Mouse (Mus musculus) lung, embryonic 14.5 days (tissue): ENCODE data around the gene Armc2. TPM values are rescaled to one million over a fixed set of nuclear protein-coding genes. Genes with fewer than 3 reads are reported as not detected.

Experiments
- ATAC-seq: fragments of 200-750 bp; cut with Nextera tagmentation; 2 replicates; pipeline ENCODE4 v1.8.0; 2017; ENCODE audit warnings: mild to moderate bottlenecking, moderate TSS enrichment, moderate library complexity; ENCODE audit not compliant: insufficient read depth
- DNase-seq: peaks from one replicate; pipeline ENCODE4 v3.0.0-alpha.2; 2015
- H3K27ac ChIP-seq: fragments of 300-500 bp; sonication (generic); 2 replicates; pipeline ENCODE4 v1.5.1; 2014; ENCODE audit warnings: low read depth, mild to moderate bottlenecking, moderate library complexity
- H3K27me3 ChIP-seq: fragments of 300-500 bp; sonication (generic); 2 replicates; pipeline ENCODE4 v1.6.1; 2014; ENCODE audit warnings: low read length, control low read depth; ENCODE audit not compliant: insufficient read depth
- H3K36me3 ChIP-seq: fragments of 300-500 bp; sonication (generic); 2 replicates; pipeline ENCODE4 v1.6.1; 2014; ENCODE audit warnings: control low read depth; ENCODE audit not compliant: insufficient read depth
- H3K4me1 ChIP-seq: fragments of 300-500 bp; sonication (generic); 2 replicates; pipeline ENCODE4 v1.6.1; 2014; ENCODE audit warnings: antibody characterized with exemption, control low read depth; ENCODE audit not compliant: insufficient read depth
- H3K4me2 ChIP-seq: fragments of 300-500 bp; sonication (generic); 2 replicates; pipeline ENCODE4 v1.6.1; 2014; ENCODE audit warnings: mild to moderate bottlenecking
- H3K4me3 ChIP-seq: fragments of 300-500 bp; sonication (generic); 2 replicates; pipeline ENCODE4 v1.5.1; 2014; ENCODE audit warnings: low read depth, low read length
- H3K9ac ChIP-seq: fragments of 300-500 bp; sonication (generic); 2 replicates; pipeline ENCODE4 v1.6.1; 2014
- H3K9me3 ChIP-seq: fragments of 300-500 bp; sonication (generic); 2 replicates; pipeline ENCODE4 v1.6.1; 2016; ENCODE audit warnings: low read depth, low read length, control low read depth
- CTCF ChIP-seq: IDR thresholded peaks from 2 replicates; pipeline ENCODE4 v1.5.1; 2016; ENCODE audit warnings: antibody characterized with exemption, low read depth
- WGBS: fragments of 180-500 bp; shearing (Covaris S2); extraction: QIAGEN DNeasy Blood & Tissue Kit; methylation state at CpG from one replicate; pipeline ENCODE4 v1.1.7; 2014; 5-methylcytosine and 5-hydroxymethylcytosine counted together
- polyA plus RNA-seq: library from polyadenylated mRNA; unstranded; fragments of >200 nt; fragmentation: Nextera tagmentation; extraction: Ambion mirVana; gene quantifications from 2 replicates; pipeline ENCODE4 v1.2.1, GENCODE M21; 2014

Gene Armc2
- polyA plus RNA-seq, 1 experiment from 2014 or later, result 2.6 TPM

- no peak overlapping the region for H3K9ac ChIP-seq
- H3K9me3 ChIP-seq, result no peaks in the 10 kb centered on the region
- H3K4me3 ChIP-seq, result no peak overlapping the region
- ATAC-seq, result no peak
- DNase-seq, result no peak
- H3K4me1 ChIP-seq, result 0 out of 2 replicates have a peak, but pooled peaks cover 2% of the 10 kb centered on the region
- H3K4me2 ChIP-seq, result no peak overlapping the region
- WGBS, result 60% methylated on average over 2 of the region's 2 CpGs
- no peak for TF ChIP-seq CTCF
- H3K36me3 ChIP-seq, result no peaks in the 10 kb centered on the region
- no peaks in the 10 kb centered on the region for H3K27me3 ChIP-seq
- H3K27ac ChIP-seq, result no peak overlapping the region
Measured at GRCm38 (mm10) chr10:41871564-41871963, 146.7 kb downstream of the Armc2 start.

GRCm38 (mm10) chr10:41870101-41870500 is 148.1 kb downstream of the Armc2 start:
- no peak overlapping the region for H3K4me2 ChIP-seq
- H3K27me3 ChIP-seq, result no peaks in the 10 kb centered on the region
- H3K9me3 ChIP-seq, result no peaks in the 10 kb centered on the region
- H3K27ac ChIP-seq, result no peak overlapping the region
- H3K36me3 ChIP-seq, result no peaks in the 10 kb centered on the region
- DNase-seq (no peak), ATAC-seq (no peak)
- no peak for TF ChIP-seq CTCF
- whole genome bisulfite sequencing, result 43% methylated on average over 2 of the region's 2 CpGs
- 0 out of 2 replicates have a peak, but pooled peaks cover 2% of the 10 kb centered on the region for H3K4me1 ChIP-seq
- H3K4me3 ChIP-seq, result no peak overlapping the region
- H3K9ac ChIP-seq, result no peak overlapping the region

- no peak for TF ChIP-seq CTCF
- Histone ChIP-seq H3K27ac (no peak overlapping the region), H3K36me3 (no peaks in the 10 kb centered on the region), H3K4me1 (0 out of 2 replicates have a peak, but pooled peaks cover 2% of the 10 kb centered on the region), H3K27me3 (no peaks in the 10 kb centered on the region), H3K9me3 (no peaks in the 10 kb centered on the region), H3K4me3 (no peak overlapping the region), H3K4me2 (no peak overlapping the region), H3K9ac (no peak overlapping the region)
- WGBS, result 66% methylated on average over 5 of the region's 5 CpGs
- ATAC-seq (no peak), DNase-seq (no peak)
Measured at GRCm38 (mm10) chr10:41867956-41868355, 150.3 kb downstream of the Armc2 start.

GRCm38 (mm10) chr10:41866838-41867154 is 151.4 kb downstream of the Armc2 start:
- no peak for TF ChIP-seq CTCF
- H3K9me3 ChIP-seq, result no peaks in the 10 kb centered on the region
- no peak overlapping the region for H3K4me3 ChIP-seq
- H3K4me2 ChIP-seq, result no peak overlapping the region
- H3K27me3 ChIP-seq, result no peaks in the 10 kb centered on the region
- H3K36me3 ChIP-seq, result no peaks in the 10 kb centered on the region
- 0 out of 2 replicates have a peak, but pooled peaks cover 2% of the 10 kb centered on the region for H3K4me1 ChIP-seq
- DNase-seq (no peak), ATAC-seq (no peak)
- H3K9ac ChIP-seq, result no peak overlapping the region
- no peak overlapping the region for H3K27ac ChIP-seq

GRCm38 (mm10) chr10:41866069-41866837 is 152.0 kb downstream of the Armc2 start:
- ATAC-seq, result peak; percentile 35; the same call in 1 of the 2 replicates
- H3K4me3 ChIP-seq, result no peak overlapping the region
- H3K9ac ChIP-seq, result no peak overlapping the region
- 0 out of 2 replicates have a peak overlapping the region, but pooled peaks have one; percentile 3 for H3K27ac ChIP-seq
- no peaks in the 10 kb centered on the region for H3K9me3 ChIP-seq
- H3K36me3 ChIP-seq, result no peaks in the 10 kb centered on the region
- peak; percentile 47 for DNase-seq
- H3K4me2 ChIP-seq, result no peak overlapping the region
- TF ChIP-seq CTCF, result no peak
- H3K27me3 ChIP-seq, result no peaks in the 10 kb centered on the region
- WGBS, result 9% methylated on average over 3 of the region's 3 CpGs
- H3K4me1 ChIP-seq, result 0 out of 2 replicates have a peak, but pooled peaks cover 2% of the 10 kb centered on the region

Other genes starting within 250 kb of the Armc2 start
- gene Cep57l1, start 208.6 kb downstream of the Armc2 start, polyA plus RNA-seq, result 23.2 and 25.3 TPM in 2 replicates
- 30.5 and 32.5 TPM in 2 replicates for gene Sesn1, start 208.5 kb downstream of the Armc2 start, polyA plus RNA-seq